Mouse (Mus musculus) spleen, postnatal 36 days (tissue): ENCODE data around the gene Stat5a.

Experiments used
- DNase-seq, 2 experiments: peaks; one replicate each; pipeline ENCODE4 v3.0.0; 2022; ENCODE audit warnings: low spot score in 2 of 2, mixed read lengths in 1 of 2

Stat5a gene

GRCm38 (mm10) chr11:100860198-100861048 is 1.3 kb downstream of the Stat5a start:
- DNase-seq = peak; percentile 92 to 93

GRCm38 (mm10) chr11:100861335-100861734 is 2.2 kb downstream of the Stat5a start:
- DNase-seq = no peak

GRCm38 (mm10) chr11:100861836-100862235 is 2.7 kb downstream of the Stat5a start:
- DNase-seq = no peak

DNA sequence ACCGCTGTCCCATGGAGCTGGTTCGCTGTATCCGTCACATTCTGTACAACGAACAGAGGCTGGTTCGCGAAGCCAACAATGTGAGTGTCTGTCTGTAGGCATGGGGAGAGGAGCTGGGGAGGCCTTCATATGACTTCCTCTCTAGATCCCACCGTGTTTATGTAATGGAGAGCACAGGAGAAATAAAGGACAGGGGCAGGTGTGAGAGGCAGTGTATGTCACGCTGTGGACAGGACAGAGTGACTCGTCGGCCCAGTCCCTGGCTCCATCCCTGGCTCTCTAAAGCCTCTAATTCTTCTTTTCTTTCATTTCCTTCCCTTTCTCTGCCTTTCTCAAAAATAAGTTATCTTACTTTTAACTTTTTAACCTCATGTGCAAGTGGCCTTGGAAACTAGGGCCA is 4.0 kb downstream of the Stat5a start:
- DNase-seq = no peak

DNA sequence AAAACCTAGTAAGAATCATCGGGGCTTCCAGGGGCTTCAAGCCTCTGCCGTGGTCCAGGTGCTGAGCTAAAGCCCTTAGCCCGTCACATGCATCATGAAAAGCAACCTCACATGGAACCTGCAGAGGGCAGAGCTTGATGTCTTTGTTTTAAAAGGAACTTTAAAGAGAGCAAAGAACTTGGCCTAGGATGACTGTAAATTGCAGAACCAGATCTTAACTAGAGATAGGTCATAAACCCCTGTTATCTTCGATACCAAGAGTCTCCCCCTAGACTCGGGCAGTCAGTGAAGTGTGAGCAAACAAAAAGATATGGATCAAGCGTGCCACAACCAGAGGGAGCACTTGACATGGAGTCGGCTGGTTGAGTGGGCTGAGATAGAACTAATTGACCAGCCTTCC is 6.5 kb downstream of the Stat5a start:
- DNase-seq = peak in 1 of 2 experiments; percentile 0

DNA sequence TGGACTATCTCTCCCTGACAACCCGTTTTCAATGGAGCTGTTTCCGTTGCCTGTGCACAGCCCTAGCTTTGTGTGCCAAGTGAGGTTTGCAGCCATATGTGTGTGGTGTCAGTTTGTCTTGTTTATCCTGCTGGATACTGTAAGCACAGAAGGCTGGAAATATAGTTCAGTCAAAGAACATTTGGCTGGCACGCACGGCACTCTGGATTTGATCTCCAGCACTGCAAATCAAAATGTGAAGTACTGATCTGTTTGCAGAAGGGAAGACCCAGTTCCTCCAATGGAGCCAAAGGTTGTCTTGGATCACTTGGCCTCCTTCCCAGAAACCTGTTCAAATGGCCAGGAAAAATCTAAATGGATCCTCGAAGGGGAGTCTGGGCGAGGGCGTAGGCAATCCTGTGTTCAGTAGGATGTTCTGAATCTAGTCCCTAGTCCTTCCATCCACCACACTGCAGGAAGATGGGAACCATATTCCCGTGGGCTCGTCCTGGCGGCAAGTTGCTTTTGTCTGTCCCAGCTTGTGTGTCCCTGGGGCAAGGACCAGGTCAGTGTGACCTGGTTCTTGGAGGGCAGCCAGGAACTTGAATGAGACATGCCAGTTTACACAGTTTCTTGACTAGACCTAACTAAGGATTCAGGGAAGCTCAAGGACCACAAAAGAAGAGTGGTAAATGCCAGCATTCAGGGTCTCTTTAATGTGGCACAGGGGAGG is 11.3 kb downstream of the Stat5a start:
- no peak for DNase-seq

GRCm38 (mm10) chr11:100870968-100871350 is 11.8 kb downstream of the Stat5a start:
- no peak for DNase-seq

DNA sequence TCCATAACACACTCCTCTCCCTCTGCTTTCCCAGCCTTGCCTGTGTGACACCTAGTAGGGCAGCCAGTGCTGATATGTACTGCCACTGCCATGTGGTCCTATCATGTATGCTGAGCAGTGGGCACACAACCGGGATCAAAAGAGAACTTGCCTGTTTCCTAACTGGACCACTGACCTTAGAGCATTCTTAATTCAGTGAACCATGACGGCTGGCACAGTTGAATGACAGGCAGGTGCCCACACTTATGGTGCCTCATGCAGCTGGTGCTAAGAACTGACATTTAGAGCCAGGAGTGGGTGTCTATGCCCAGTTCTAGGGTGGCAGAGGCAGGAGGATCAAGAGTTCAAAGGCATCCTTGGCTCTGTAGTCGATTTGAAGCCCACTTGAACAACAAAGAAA is 16.6 kb downstream of the Stat5a start:
- no peak for DNase-seq

DNA sequence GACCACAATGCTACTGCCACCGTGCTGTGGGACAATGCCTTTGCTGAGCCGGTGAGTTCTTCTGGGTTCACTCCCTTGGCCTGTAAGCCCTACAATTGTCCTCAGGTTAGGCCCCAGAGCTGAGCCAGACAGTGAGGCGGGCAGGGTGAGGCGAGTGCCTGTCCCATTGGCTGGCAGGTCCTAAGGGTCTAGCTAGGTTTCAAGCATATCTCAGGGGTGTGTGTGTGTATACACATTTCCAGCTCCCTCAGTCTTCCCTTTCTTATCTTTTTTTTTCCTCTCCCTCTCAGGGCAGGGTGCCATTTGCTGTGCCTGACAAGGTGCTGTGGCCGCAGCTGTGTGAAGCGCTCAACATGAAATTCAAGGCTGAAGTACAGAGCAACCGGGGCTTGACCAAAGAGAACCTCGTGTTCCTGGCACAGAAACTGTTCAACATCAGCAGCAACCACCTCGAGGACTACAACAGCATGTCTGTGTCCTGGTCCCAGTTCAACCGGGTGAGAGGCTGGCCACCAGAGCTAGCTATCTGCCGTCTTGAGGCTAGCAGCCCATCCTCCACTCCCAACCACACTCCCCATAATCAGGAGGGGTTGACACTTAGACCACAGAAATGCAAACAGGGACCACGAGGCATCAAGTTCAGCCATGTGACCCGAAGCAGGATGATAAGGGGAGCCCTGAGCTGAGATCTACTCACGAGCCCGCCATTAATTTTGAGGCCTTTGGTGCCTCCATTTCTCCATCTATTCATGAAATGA is 20.3 kb downstream of the Stat5a start:
- DNase-seq = peak in 1 of 2 experiments; percentile 4

DNA sequence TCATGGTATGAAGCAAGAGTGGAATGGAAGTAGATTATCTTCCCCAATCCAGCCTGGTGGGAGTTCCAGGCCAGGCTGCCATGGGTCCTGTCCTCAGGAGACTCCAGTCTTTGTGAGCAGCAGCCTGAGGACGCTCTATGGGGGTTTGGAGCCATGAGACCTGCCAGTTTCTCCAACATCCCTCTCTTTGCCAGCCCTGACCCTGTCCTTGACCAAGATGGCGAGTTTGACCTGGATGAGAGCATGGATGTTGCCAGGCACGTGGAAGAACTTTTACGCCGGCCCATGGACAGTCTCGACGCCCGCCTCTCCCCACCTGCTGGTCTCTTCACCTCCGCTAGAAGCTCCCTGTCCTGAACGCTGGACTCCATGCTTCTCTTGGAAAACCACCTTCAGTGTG is 24.5 kb downstream of the Stat5a start:
- DNase-seq = no peak

DNA sequence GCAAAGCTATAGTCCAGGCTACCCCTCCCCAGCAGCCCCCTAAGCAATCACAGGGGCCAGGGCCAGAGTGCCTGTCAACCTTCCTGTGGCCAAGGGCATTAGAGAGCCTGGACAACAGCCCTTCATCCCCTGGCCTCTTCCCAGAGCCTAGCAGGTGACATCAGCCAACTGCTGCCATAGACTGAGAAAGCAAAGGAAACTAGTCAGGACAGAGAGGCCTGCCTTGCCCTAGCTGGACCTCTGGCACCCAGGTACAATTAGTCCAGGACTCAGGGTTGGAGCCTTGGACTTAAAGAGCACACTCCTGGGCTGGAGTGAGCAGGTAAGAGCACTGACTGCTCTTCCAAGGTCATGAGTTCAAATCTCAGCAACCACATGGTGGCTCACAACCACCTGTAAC is 26.3 kb downstream of the Stat5a start:
- DNase-seq = no peak

GRCm38 (mm10) chr11:100886188-100886740 is 27.1 kb downstream of the Stat5a start:
- DNase-seq = no peak

- no peak for DNase-seq
Observed at GRCm38 (mm10) chr11:100887236-100887635, 28.1 kb downstream of the Stat5a start.

GRCm38 (mm10) chr11:100887764-100888163 is 28.6 kb downstream of the Stat5a start:
- DNase-seq = no peak

DNA sequence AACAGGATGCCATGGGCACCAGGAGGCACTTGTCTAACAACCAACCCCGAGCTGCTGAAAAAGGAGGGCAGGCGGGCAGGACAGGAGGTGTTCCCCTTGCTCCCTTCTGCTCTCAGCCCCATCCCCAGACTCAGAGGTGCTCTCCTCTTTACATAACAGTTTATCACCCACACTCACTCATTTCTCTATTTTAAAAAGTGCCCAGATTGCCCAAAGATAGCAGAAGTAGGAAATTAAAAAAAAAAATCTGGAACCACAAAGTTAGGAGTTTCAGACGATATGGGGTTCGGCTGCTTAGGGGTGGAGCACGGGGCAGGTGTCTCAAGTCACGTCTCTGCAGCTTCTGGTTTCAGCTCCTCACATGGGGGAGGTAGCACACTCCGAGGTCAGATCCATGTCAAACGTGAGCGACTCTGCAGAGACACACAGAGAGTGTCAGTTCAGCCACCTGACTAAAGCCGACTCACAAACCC is 29.2 kb downstream of the Stat5a start:
- DNase-seq = no peak

GRCm38 (mm10) chr11:100890481-100890880 is 31.3 kb downstream of the Stat5a start:
- no peak for DNase-seq

GRCm38 (mm10) chr11:100891256-100892123 is 32.3 kb downstream of the Stat5a start:
- DNase-seq = peak in 1 of 2 experiments; percentile 48

DNA sequence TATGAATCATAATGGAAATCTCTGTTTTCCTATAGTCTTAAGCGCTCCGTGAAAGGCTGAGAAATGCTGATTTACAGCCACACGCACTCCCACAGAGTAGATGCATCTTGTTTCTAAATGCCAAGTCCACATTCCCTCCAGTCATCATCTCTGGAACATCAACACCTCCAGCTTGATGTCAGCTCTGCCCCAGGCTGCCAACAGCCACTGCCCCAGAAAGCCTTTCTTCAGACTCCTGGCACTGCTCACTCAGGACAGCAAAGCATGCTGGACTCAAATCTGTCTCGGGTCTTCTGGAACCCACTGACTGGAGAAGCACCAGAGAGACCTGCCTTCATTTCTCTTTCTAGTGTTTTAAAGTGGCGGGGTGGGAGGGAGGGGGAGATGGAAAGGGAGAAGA is 33.3 kb downstream of the Stat5a start:
- no peak for DNase-seq

GRCm38 (mm10) chr11:100893482-100893881 is 34.3 kb downstream of the Stat5a start:
- DNase-seq = peak; percentile 83 to 90

DNA sequence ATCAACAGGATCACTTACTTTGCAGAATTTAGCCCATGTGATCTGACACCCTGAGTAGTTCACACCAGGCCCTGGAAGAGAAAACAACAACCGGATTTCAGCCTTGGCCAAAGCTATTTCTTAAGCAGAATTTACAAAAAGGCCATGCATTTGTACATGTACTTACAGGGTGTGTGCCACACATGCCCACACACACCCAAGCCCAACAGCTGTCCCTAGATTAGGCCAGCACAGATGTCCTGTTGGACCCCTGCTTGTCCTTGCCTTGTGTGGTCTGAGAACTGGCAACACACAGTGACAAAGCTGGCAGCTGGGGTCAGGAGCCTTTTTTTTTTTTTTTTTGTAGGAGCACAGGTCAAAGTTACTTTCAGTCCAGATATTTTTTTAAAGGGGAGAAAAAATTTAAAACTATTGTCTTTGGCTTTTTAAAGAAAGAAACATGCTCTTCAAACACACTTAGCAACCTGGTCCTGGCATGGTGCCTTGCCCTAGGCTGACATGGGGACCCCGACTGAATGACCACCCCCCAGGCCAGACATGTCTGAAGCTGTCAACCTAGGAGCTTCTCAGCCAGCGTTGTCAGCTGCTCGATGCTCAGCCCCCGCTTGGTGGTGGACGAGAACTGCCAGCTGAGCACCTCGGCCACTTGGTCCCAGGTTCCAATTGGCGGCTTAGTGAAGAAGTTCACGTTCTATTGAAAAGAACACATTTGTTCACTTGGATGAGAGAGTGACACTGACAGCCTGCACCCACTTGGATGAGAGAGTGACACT is 35.2 kb downstream of the Stat5a start:
- no peak for DNase-seq
